21 mouse cellular contexts compared by ENCODE assay signal in the genomic region with DNA sequence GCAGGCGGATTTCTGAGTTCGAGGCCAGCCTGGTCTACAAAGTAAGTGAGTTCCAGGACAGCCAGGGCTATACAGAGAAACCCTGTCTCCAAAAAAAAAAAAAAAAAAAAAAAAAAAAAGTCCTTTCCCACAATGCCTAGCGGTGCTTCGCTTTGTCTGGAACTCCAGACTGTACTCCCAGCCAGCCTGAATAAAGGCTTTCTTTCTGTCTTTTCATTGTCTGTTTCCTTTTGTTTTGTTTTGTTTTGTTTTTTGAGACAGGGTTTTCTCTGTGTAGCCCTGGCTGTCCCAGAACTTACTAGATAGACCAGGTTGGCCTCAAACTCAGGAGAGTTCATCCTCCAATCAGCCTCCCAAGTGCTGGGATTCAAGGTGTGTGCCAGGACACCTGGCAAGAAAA. TPM values are rescaled to one million over a fixed set of nuclear protein-coding genes. Genes with fewer than 3 reads are reported as not detected.
DNase-seq lines count a peak whose midpoint lies in the region; ATAC-seq and TF ChIP-seq lines count a peak whose summit lies in the region.
"Had no signal": no experiment of that assay in that cellular context is flagged by ENCODE, and none has a peak within 500 bp of the region (broad histone marks: within the 10 kb centered on the region; RNA-seq: fewer than 3 reads in every experiment).

No protein-coding gene starts in this region.

- H3K27me3 ChIP-seq in kidney, adult 2 months (replicated peaks; ENCODE audit: control insufficient read depth, insufficient read depth, low read length): no peaks in the 10 kb centered on the region
- no peaks in the 10 kb centered on the region for H3K27me3 ChIP-seq in kidney, embryonic 15.5 days
- no peaks in the 10 kb centered on the region for H3K27me3 ChIP-seq in intestine, postnatal 0 days (replicated peaks; ENCODE audit: control insufficient read depth, insufficient read depth, low read length)
- H3K27me3 ChIP-seq in hindbrain, embryonic 13.5 days: no peaks in the 10 kb centered on the region
- H3K27me3 ChIP-seq: forebrain, embryonic 15.5 days; heart, embryonic 13.5 days; hindbrain, embryonic 15.5 days had no signal

- no peak overlapping the region for H3K4me2 ChIP-seq in kidney, embryonic 15.5 days
- no peak overlapping the region for H3K4me2 ChIP-seq in intestine, postnatal 0 days (replicated peaks; ENCODE audit: low read depth)
- H3K4me2 ChIP-seq in hindbrain, embryonic 13.5 days: no peak overlapping the region
- H3K4me2 ChIP-seq: forebrain, embryonic 15.5 days; heart, embryonic 13.5 days; hindbrain, embryonic 15.5 days had no signal

- no peak for TF ChIP-seq CTCF in kidney, adult 2 months (conservative IDR thresholded peaks at IDR 0.05; ENCODE audit: insufficient read depth, insufficient read length, low read depth, low read length)
- TF ChIP-seq CTCF in intestine, postnatal 0 days (IDR thresholded peaks at IDR 0.05; ENCODE audit: low read depth): no peak

- no peak for ATAC-seq in kidney, embryonic 15.5 days (replicated peaks; ENCODE audit: low FRiP score)
- ATAC-seq in intestine, postnatal 0 days: no peak
- ATAC-seq in hindbrain, embryonic 13.5 days (ENCODE audit: low FRiP score): no peak
- ATAC-seq: activated CD4-positive, CD25-positive, alpha-beta regulatory T cell, adult 4 months; forebrain, embryonic 15.5 days; intestine, embryonic 16.5 days had no signal

- no peaks in the 10 kb centered on the region for H3K9me3 ChIP-seq in kidney, embryonic 15.5 days (replicated peaks)
- H3K9me3 ChIP-seq in intestine, postnatal 0 days (ENCODE audit: control insufficient read depth): no peaks in the 10 kb centered on the region
- no peaks in the 10 kb centered on the region for H3K9me3 ChIP-seq in hindbrain, embryonic 13.5 days
- H3K9me3 ChIP-seq: embryonic facial prominence, embryonic 10.5 days; forebrain, embryonic 10.5 days; forebrain, embryonic 15.5 days; heart, embryonic 13.5 days; hindbrain, embryonic 15.5 days had no signal

- H3K4me1 ChIP-seq in kidney, adult 2 months (ENCODE audit: control insufficient read depth, insufficient read depth, low read length): peaks cover 12% of the 10 kb centered on the region; the same call in 1 of the 2 replicates
- peaks cover 25% of the 10 kb centered on the region for H3K4me1 ChIP-seq in kidney, embryonic 15.5 days
- no peaks in the 10 kb centered on the region for H3K4me1 ChIP-seq in intestine, postnatal 0 days (replicated peaks; ENCODE audit: control insufficient read depth, insufficient read depth, low read length)
- peaks cover 7% of the 10 kb centered on the region for H3K4me1 ChIP-seq in hindbrain, embryonic 13.5 days (replicated peaks)

- no peak overlapping the region for H3K9ac ChIP-seq in kidney, embryonic 15.5 days
- no peak overlapping the region for H3K9ac ChIP-seq in intestine, postnatal 0 days (ENCODE audit: low read depth, low read length)
- H3K9ac ChIP-seq in hindbrain, embryonic 13.5 days: no peak overlapping the region
- H3K9ac ChIP-seq: forebrain, embryonic 15.5 days; heart, embryonic 13.5 days; hindbrain, embryonic 15.5 days had no signal

- 0 out of 2 replicates have a peak overlapping the region, but pooled peaks have one; percentile 35 for H3K27ac ChIP-seq in kidney, adult 2 months (ENCODE audit: insufficient read depth, low read depth, low read length)
- no peak overlapping the region for H3K27ac ChIP-seq in kidney, embryonic 15.5 days
- no peak overlapping the region for H3K27ac ChIP-seq in intestine, postnatal 0 days (ENCODE audit: low read depth, low read length)
- H3K27ac ChIP-seq in hindbrain, embryonic 13.5 days: no peak overlapping the region
- H3K27ac ChIP-seq: embryonic facial prominence, embryonic 10.5 days; forebrain, embryonic 10.5 days; forebrain, embryonic 15.5 days; heart, embryonic 13.5 days; hindbrain, embryonic 15.5 days had no signal

- no peak for TF ChIP-seq POLR2A in kidney, adult 2 months (IDR thresholded peaks at IDR 0.05; ENCODE audit: low read depth, low read length)

- no peaks in the 10 kb centered on the region for H3K36me3 ChIP-seq in kidney, adult 2 months (ENCODE audit: control insufficient read depth, insufficient read depth, low read length)
- H3K36me3 ChIP-seq in kidney, embryonic 15.5 days: no peaks in the 10 kb centered on the region
- no peaks in the 10 kb centered on the region for H3K36me3 ChIP-seq in intestine, postnatal 0 days (ENCODE audit: control insufficient read depth, insufficient read depth)
- no peaks in the 10 kb centered on the region for H3K36me3 ChIP-seq in hindbrain, embryonic 13.5 days
- H3K36me3 ChIP-seq: embryonic facial prominence, embryonic 10.5 days; forebrain, embryonic 10.5 days; forebrain, embryonic 15.5 days; heart, embryonic 13.5 days; hindbrain, embryonic 15.5 days had no signal

- no peak overlapping the region for H3K4me3 ChIP-seq in kidney, adult 2 months (ENCODE audit: insufficient read depth, low read depth, low read length)
- no peak overlapping the region for H3K4me3 ChIP-seq in kidney, embryonic 15.5 days (replicated peaks)
- H3K4me3 ChIP-seq in intestine, postnatal 0 days (ENCODE audit: low read depth, low read length): no peak overlapping the region
- no peak overlapping the region for H3K4me3 ChIP-seq in hindbrain, embryonic 13.5 days
- H3K4me3 ChIP-seq: embryonic facial prominence, embryonic 10.5 days; erythroblast, embryonic 14.5 days; forebrain, embryonic 10.5 days; forebrain, embryonic 15.5 days; heart, embryonic 13.5 days; hindbrain, embryonic 15.5 days had no signal

- 97% methylated on average over 4 of the region's 4 CpGs for WGBS in kidney, adult 2 months
- WGBS in kidney, embryonic 15.5 days: 94% methylated on average over 4 of the region's 4 CpGs
- WGBS in intestine, postnatal 0 days: 92% methylated on average over 4 of the region's 4 CpGs
- 94% methylated on average over 4 of the region's 4 CpGs for WGBS in hindbrain, embryonic 13.5 days

- DNase-seq in kidney, adult 2 months: no peak
- DNase-seq in ES-CJ7 (ENCODE audit: low read depth, low spot score): peak; percentile 75
- DNase-seq in R1 (ENCODE audit: low read depth, low spot score): peak; percentile 92
- DNase-seq in thymus, adult 18-20 months: no peak
- DNase-seq: adrenal gland, postnatal 14 days; cerebellum, adult 2 months; cerebellum, postnatal 10 days; gastrocnemius, postnatal 14 days; heart, postnatal 10 days; kidney, adult 9 months had no signal

RNA-seq across cellular contexts. Expression of gene Spen, which starts 25.8 kb away (rescaled TPM):
- 15.9 and 19.6 TPM in 2 replicates for polyA plus RNA-seq in kidney, adult 2 months (2012; rRNA removed)
- 10.3 and 11.1 TPM in 2 replicates for polyA plus RNA-seq in kidney, embryonic 15.5 days (2015; fragmentation: Nextera tagmentation; extraction: Ambion mirVana)
- 3.2 and 4.0 TPM in 2 replicates for polyA plus RNA-seq in intestine, postnatal 0 days (2015; fragmentation: Nextera tagmentation; extraction: Ambion mirVana)
- polyA plus RNA-seq in hindbrain, embryonic 13.5 days (2015; fragmentation: Nextera tagmentation; extraction: Ambion mirVana): 19.2 and 19.7 TPM in 2 replicates

RNA-seq across cellular contexts. Expression of gene Fblim1, which starts 41.7 kb away (rescaled TPM):
- 10.2 and 10.5 TPM in 2 replicates for polyA plus RNA-seq in kidney, adult 2 months (2012; rRNA removed)
- polyA plus RNA-seq in kidney, embryonic 15.5 days (2015; fragmentation: Nextera tagmentation; extraction: Ambion mirVana): 71.4 and 81.3 TPM in 2 replicates
- polyA plus RNA-seq in intestine, postnatal 0 days (2015; fragmentation: Nextera tagmentation; extraction: Ambion mirVana): 52.8 and 59.2 TPM in 2 replicates
- 41.0 and 43.3 TPM in 2 replicates for polyA plus RNA-seq in hindbrain, embryonic 13.5 days (2015; fragmentation: Nextera tagmentation; extraction: Ambion mirVana)

RNA-seq across cellular contexts. Expression of gene Tmem82, which starts 54.2 kb away (rescaled TPM):
- polyA plus RNA-seq in kidney, adult 2 months (2012; rRNA removed): 29.0 and 32.3 TPM in 2 replicates
- polyA plus RNA-seq in kidney, embryonic 15.5 days (2015; fragmentation: Nextera tagmentation; extraction: Ambion mirVana): 2.7 and 3.1 TPM in 2 replicates
- polyA plus RNA-seq in intestine, postnatal 0 days (2015; fragmentation: Nextera tagmentation; extraction: Ambion mirVana): 42.0 and 45.7 TPM in 2 replicates
- 0.25 and 0.43 TPM in 2 replicates for polyA plus RNA-seq in hindbrain, embryonic 13.5 days (2015; fragmentation: Nextera tagmentation; extraction: Ambion mirVana)

RNA-seq across cellular contexts. Expression of gene Slc25a34, which starts 59.4 kb away (rescaled TPM):
- polyA plus RNA-seq in kidney, adult 2 months (2012; rRNA removed): 30.1 and 33.8 TPM in 2 replicates
- 0.27 and 0.49 TPM in 2 replicates for polyA plus RNA-seq in kidney, embryonic 15.5 days (2015; fragmentation: Nextera tagmentation; extraction: Ambion mirVana)
- polyA plus RNA-seq in intestine, postnatal 0 days (2015; fragmentation: Nextera tagmentation; extraction: Ambion mirVana): 23.8 and 25.7 TPM in 2 replicates
- 0.26 TPM in 1 of 2 replicates, not detected in the other for polyA plus RNA-seq in hindbrain, embryonic 13.5 days (2015; fragmentation: Nextera tagmentation; extraction: Ambion mirVana)
- polyA plus RNA-seq: activated CD4-positive, CD25-positive, alpha-beta regulatory T cell, adult 4 months; erythroblast, embryonic 14.5 days; forebrain, embryonic 10.5 days had no signal

Comparison
In these comparisons a context has a peak if more than half of its experiments do, and no peak if none do; other contexts are left out.
1. DNase-seq: peak in ES-CJ7 (single experiment) and R1 (single experiment); none in kidney, adult 2 months (single experiment) and thymus, adult 18-20 months (0 of 2).